Mouse (Mus musculus) CH12.LX (cell line): ENCODE results near the gene Zcchc24.

Experiments
- CTCF ChIP-seq, 2 experiments: IDR thresholded peaks in 1 of 2; conservative IDR thresholded peaks in 1 of 2; 2 replicates each; pipeline ENCODE4 v1.5.1; 2011 to 2012; ENCODE audit warnings: low read depth in 2 of 2, low read length in 2 of 2, improper control_type of control experiment in 1 of 2, inconsistent platforms in 1 of 2, mild to moderate bottlenecking in 1 of 2, moderate library complexity in 1 of 2
- GABPA ChIP-seq: IDR thresholded peaks from 2 replicates; pipeline ENCODE4 v1.6.1; 2012; ENCODE audit warnings: low read depth, low read length, improper control_type of control experiment, inconsistent platforms; ENCODE audit not compliant: insufficient replicate concordance
- MXI1 ChIP-seq: IDR thresholded peaks from 2 replicates; pipeline ENCODE4 v1.6.1; 2011; ENCODE audit warnings: mild to moderate bottlenecking, low read depth, low read length, improper control_type of control experiment
- NRF1 ChIP-seq: IDR thresholded peaks from 2 replicates; pipeline ENCODE4 v1.6.1; 2014; ENCODE audit warnings: low read depth, mild to moderate bottlenecking, inconsistent platforms, low read length, improper control_type of control experiment, moderate library complexity
- POLR2A ChIP-seq: IDR thresholded peaks from 2 replicates; pipeline ENCODE4 v1.6.1; 2011; ENCODE audit warnings: low read depth, mild to moderate bottlenecking, improper control_type of control experiment, low read length

DNA sequence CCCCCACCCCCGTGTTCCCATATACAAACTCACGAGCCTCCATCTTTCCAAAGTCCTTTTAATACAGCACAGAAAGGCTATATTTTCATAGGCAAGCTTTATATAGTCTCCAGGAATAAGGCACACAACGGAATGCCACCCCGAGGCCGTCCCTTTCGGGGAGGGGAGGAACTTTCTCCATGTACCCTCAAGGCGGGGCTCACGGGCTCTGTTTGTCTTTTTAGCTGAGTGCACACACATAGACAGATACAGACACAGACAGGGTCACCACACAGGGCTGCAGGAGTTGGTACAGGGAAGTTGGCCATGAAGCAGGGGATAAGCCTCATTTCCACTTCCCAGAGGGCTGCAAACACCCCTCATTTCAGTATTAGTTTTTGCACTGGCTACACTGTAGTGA, 57.2 kb downstream of the Zcchc24 start:
- TF ChIP-seq CTCF (conservative IDR thresholded peaks at IDR 0.05 in 1 of 2, IDR thresholded peaks at IDR 0.05 in 1 of 2; ENCODE audit: low read depth in 2 of 2, low read length in 2 of 2) (no peak), GABPA (no peak), NRF1 (no peak), POLR2A (no peak), MXI1 (no peak)
